Mouse (Mus musculus) neural tube, postnatal 0 days (tissue): ENCODE measurements around the gene Kctd13. TPM values are rescaled to one million over a fixed set of nuclear protein-coding genes. Genes with fewer than 3 reads are reported as not detected.

Experiments
- polyA plus RNA-seq: library from polyadenylated mRNA; unstranded; fragments of >200 nt; fragmentation: Nextera tagmentation; extraction: Ambion mirVana; gene quantifications from 2 replicates; pipeline ENCODE4 v1.2.1, GENCODE M21; 2015

Kctd13 gene
- polyA plus RNA-seq: 129 and 134 TPM in 2 replicates

DNA sequence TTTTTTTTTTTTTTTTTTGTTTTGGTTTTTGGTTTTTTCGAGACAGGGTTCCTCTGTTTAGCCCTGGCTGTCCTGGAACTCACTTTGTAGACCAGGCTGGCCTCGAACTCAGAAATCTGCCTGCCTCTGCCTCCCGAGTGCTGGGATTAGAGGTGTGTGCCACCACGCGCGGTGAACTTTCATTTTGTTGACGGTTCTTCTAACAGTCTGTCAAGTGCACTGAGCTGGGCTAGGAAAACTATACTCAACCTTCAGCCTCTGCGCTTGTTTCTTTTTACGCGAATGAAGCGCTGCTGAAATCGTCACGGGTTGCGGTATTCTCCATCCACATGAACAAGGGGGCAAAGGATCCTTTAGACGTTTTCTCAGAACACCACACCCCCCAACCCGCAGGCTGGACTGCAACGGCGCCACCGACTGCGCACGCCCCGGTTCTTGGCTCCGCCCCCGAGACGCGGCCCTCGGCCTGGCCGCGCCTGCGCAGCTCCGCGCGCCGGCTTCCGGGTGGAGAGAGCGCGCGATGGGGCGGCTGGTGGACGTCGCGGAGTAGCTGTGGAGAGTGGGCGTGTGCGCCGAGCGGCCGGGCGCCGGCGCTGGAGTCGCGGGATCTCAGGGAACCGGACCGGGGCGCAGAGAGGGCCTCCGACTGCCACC is at the start of gene Kctd13:
TSS of gene Kctd13 (plus strand) at position 496 of the 654 bp plus-strand sequence.

DNA sequence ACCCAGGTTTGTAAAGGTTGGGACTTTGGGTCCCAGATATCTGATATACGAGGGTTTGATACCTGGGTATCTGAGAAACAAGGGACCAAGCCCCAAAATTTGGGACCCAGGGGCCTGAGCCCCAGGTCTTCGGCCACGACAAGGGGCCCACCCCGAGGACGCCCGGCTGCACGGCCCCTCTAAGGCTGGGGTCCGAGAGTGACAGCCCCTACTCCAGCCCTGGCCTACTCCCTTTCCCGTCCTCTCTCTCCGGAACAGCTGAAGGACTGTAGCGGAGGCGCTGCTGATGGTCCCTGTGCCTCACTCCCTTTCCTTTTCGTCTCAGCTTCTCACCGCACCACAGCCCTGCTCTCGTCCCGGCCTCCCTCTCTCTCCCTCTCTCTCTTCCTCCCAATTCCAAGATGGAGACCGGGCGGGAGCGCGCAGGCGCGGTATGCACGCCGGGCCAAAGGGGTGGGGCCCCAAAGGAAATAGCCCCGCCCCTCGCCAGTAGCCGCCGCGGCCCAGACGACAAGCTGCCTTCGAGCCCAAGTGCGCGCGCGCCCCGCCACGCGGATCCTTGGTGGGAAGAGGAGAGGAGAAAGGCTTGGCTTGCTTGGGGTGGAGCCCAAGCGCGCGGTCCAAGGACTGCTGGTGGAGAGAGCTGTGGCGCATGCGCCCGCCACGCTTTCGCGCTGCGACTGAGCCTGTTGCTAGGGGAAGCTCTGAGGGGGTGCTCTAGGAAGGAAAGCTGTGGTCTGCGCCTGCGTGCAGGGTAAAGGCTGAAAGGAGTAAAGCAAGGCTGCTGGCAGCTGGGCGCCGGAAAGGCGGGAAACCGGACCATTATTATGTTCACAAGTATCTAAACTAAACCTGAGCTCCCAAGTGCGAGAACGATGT is 44.2 kb upstream of the Kctd13 start, which contains the start of gene Taok2:
TSS of gene Taok2 (minus strand) at position 418 of the 879 bp plus-strand sequence.

DNA sequence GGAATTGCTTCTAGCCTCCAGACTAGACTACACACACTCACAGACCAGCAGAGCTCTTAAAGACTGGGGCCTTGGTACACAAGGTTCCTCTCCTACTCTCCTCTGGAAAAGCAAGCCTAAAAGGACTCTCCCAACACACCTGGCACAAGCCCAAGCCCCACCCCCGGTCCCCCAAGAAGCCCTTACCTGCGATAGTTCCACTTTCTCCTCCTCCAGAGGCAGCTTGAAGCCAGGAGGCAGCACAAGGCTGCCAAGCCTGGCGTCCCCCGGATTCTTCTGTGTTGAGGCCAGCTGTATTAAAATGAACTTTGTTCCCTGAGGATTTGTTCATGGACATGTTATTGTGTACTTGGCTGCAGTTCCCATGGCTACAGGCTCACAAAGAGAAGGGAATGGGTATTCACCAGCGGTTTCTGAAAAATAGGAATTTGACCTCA is 6.0 kb upstream of the Kctd13 start, which contains the start of gene Tmem219:
TSS of gene Tmem219 (minus strand) at position 294 of the 437 bp plus-strand sequence.

DNA sequence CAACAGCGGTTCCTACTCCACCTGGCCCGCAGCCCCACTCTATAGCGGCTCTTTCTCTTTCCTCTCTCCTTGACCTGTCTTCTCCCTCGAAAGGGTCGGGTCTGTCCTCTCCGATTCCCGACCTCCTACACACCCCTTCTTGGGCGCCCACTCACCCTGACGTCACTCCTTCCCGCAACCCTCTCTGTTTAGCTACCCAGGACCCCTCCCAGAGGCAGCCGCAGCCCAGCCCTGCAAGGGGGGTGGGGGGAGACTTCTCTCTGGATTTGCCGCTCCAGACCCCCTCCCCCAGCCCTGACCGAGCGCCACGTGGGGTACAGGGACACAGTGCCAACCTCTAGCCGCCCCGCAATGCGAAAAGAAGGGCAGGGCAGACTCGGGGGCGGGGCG is 20.7 kb downstream of the Kctd13 start, which contains the start of gene Asphd1:
TSS of gene Asphd1 (minus strand) at position 180 of the 390 bp plus-strand sequence.

DNA sequence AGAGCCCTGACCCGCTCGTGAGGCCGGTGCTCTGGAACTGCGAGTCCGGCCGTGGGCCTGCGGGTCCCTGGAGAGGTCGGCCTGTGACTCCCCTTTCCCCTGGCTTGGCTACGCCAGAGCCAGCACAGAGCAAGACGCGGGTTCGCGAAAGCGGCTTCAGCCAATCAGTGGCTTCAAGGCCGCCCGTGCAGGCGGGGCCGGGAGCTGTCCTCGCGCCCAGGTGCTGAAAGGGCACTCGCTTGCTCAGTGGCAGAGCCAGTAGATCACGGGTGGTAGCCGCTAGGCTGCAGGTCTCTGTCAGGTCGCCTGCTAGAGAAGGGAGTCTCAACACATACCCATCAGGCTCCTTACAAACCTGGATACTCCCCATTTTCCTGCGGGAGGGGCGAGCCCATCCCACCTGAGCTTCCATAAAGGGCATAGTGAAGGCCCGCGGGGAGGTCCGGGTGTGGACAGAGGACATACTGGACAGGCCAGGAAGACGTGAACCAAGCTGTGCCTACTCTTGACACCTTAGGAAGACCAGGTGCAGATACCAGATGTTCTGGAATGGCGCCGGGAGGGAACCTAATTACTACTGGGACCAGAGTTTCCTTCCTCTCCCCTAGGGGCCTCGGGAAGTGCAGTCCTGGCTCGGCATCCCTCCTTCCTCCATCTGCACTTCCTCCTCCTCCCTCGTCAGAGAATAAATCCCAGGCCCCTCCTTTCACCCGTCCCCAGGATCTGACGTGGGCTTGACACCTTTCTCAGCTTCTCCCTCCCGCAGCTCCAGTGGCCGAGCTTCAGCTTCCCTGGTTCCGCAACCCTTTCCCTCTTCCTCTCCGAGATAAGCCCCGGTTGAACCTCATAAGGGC is 21.3 kb downstream of the Kctd13 start, which contains the start of gene Sez6l2:
TSS of gene Sez6l2 (plus strand) at position 771 of the 854 bp plus-strand sequence.

DNA sequence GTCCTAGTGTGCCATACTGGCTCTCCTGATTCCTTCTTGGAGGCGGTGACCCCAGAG is 47.0 kb downstream of the Kctd13 start, which contains the start of gene Cdipt:
TSS of gene Cdipt (plus strand) at position 22 of the 57 bp plus-strand sequence.

DNA sequence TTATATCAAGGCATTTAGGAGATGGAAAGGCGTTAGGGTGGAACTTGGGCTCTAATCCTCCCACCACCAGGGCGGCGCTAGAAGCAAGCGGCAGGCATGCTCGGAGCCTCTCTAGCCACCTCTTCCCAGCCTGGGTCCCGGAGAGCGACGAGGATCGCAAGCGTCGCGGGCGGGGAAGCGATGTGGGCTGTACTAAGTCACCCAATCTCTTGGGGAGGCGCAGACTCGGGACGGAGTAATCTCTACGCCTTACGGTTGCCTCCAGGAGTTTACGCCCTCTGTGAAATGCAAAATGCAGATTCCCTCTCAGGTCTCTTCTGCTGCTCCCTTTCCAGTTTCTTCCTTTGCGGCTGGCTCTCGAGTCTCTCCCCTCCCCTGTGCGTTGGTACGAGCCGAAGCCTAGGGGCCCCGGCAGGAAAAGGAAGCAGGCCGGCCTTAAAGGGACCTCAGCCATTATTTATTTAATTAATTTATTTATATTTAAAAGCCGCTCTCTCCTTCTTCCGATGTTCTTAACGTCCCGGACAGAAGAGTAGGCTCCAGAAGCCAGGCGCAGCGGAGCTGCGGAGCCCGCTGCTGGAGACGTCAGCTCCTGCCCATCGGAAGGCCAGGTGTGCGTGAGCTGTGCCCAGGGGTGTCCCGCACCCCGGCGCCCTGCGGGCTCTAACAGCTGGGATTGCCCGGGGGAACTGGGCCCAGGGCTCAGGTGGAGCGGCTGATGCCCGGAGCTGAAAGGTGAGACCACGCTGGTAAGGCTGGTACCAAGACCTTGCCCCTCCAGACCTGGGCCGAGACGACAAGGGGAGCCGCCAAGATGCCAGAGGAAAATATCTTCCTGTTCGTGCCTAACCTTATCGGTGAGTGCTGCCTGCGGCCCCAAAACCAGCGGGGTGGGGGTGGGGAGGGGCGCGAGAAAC is 47.5 kb downstream of the Kctd13 start, which contains the start of gene Cdiptos:
TSS of gene Cdiptos (minus strand) at position 149 of the 917 bp plus-strand sequence.

Other genes with a start within 250 kb of the Kctd13 start
- gene Bola2, start 233.5 kb upstream of the Kctd13 start, polyA plus RNA-seq: 164 and 178 TPM in 2 replicates
- 12.0 and 12.8 TPM in 2 replicates for gene Slx1b, start 233.1 kb upstream of the Kctd13 start, polyA plus RNA-seq
- gene Coro1a, start 221.1 kb upstream of the Kctd13 start, polyA plus RNA-seq: 109 and 127 TPM in 2 replicates
- 104 and 106 TPM in 2 replicates for gene Mapk3, start 169.3 kb upstream of the Kctd13 start, polyA plus RNA-seq
- 1.1 and 1.2 TPM in 2 replicates for gene Gdpd3, start 162.5 kb upstream of the Kctd13 start, polyA plus RNA-seq
- 255 and 259 TPM in 2 replicates for gene Ypel3, start 151.9 kb upstream of the Kctd13 start, polyA plus RNA-seq
- gene Tbx6, start 147.4 kb upstream of the Kctd13 start, polyA plus RNA-seq: 0.31 and 0.47 TPM in 2 replicates
- gene Ppp4c, start 136.4 kb upstream of the Kctd13 start, polyA plus RNA-seq: 129 and 149 TPM in 2 replicates
- 43.9 and 56.4 TPM in 2 replicates for gene Fam57b, start 131.2 kb upstream of the Kctd13 start, polyA plus RNA-seq
- 0.65 TPM in 1 of 2 replicates, not detected in the other for gene 4930451I11Rik, start 97.2 kb upstream of the Kctd13 start, polyA plus RNA-seq
- 60.9 and 64.7 TPM in 2 replicates for gene Doc2a, start 81.5 kb upstream of the Kctd13 start, polyA plus RNA-seq
- 17.0 and 23.3 TPM in 2 replicates for gene Hirip3, start 66.9 kb upstream of the Kctd13 start, polyA plus RNA-seq
- gene Ino80e, start 66.5 kb upstream of the Kctd13 start, polyA plus RNA-seq: 78.5 and 82.2 TPM in 2 replicates
- 39.4 and 47.0 TPM in 2 replicates for gene Taok2, start 44.2 kb upstream of the Kctd13 start, polyA plus RNA-seq
- 40.7 and 41.1 TPM in 2 replicates for gene Tmem219, start 6.0 kb upstream of the Kctd13 start, polyA plus RNA-seq
- gene Asphd1, start 20.7 kb downstream of the Kctd13 start, polyA plus RNA-seq: 13.0 and 20.5 TPM in 2 replicates
- gene Sez6l2, start 21.7 kb downstream of the Kctd13 start, polyA plus RNA-seq: 80.0 and 106 TPM in 2 replicates
- gene Cdipt, start 47.0 kb downstream of the Kctd13 start, polyA plus RNA-seq: 137 and 157 TPM in 2 replicates
- gene Cdiptos, start 47.2 kb downstream of the Kctd13 start, polyA plus RNA-seq: 0.50 and 1.1 TPM in 2 replicates
- gene Mvp, start 85.7 kb downstream of the Kctd13 start, polyA plus RNA-seq: 4.9 and 5.9 TPM in 2 replicates
- 0.70 TPM in 1 of 2 replicates, not detected in the other for gene Pagr1b, start 87.6 kb downstream of the Kctd13 start, polyA plus RNA-seq
- gene Pagr1a, start 88.5 kb downstream of the Kctd13 start, polyA plus RNA-seq: 23.1 and 63.2 TPM in 2 replicates
- gene Gm42742, start 92.2 kb downstream of the Kctd13 start, polyA plus RNA-seq: 36.5 and 56.8 TPM in 2 replicates
- 128 and 150 TPM in 2 replicates for gene Prrt2, start 92.3 kb downstream of the Kctd13 start, polyA plus RNA-seq
- 88.1 and 104 TPM in 2 replicates for gene Maz, start 98.2 kb downstream of the Kctd13 start, polyA plus RNA-seq
- 13.7 and 20.7 TPM in 2 replicates for gene Kif22, start 113.6 kb downstream of the Kctd13 start, polyA plus RNA-seq
- not detected in 2 replicates for gene Zg16, start 158.4 kb downstream of the Kctd13 start, polyA plus RNA-seq
- 1.6 and 2.1 TPM in 2 replicates for gene AI467606, start 162.5 kb downstream of the Kctd13 start, polyA plus RNA-seq
- 1.3 and 1.4 TPM in 2 replicates for gene Qprt, start 193.3 kb downstream of the Kctd13 start, polyA plus RNA-seq
- gene Spn, start 208.9 kb downstream of the Kctd13 start, polyA plus RNA-seq: not detected in 2 replicates